ENCODE assay signal across 16 mouse cellular contexts in genomic region chr15:86049510-86049909, GRCm38 (mm10). TPM values are rescaled to one million over a fixed set of nuclear protein-coding genes. Genes with fewer than 3 reads are reported as not detected.
"Had no signal": no experiment of that assay in that cellular context is flagged by ENCODE, and none has a peak within 500 bp of the region (broad histone marks: within the 10 kb centered on the region; RNA-seq: fewer than 3 reads in every experiment).

No protein-coding gene starts in this region.

- H3K9ac ChIP-seq: lung, embryonic 15.5 days; midbrain, embryonic 13.5 days; midbrain, embryonic 15.5 days; neural tube, embryonic 12.5 days; stomach, embryonic 15.5 days had no signal

- H3K4me1 ChIP-seq: lung, embryonic 15.5 days; midbrain, embryonic 13.5 days; neural tube, embryonic 12.5 days; stomach, embryonic 15.5 days had no signal

- H3K4me3 ChIP-seq: lung, embryonic 15.5 days; megakaryocyte, embryonic 14.5 days; midbrain, embryonic 13.5 days; midbrain, embryonic 15.5 days; neural tube, embryonic 12.5 days; stomach, embryonic 15.5 days had no signal

- H3K27me3 ChIP-seq: lung, embryonic 15.5 days; midbrain, embryonic 13.5 days; midbrain, embryonic 15.5 days; neural tube, embryonic 12.5 days; stomach, embryonic 15.5 days had no signal

- DNase-seq: lung, postnatal 14 days; lung, postnatal 36 days; right cerebral cortex, postnatal 14 days; thymus, adult 2 months; thymus, postnatal 25 days; thymus, postnatal 4 days had no signal

- H3K27ac ChIP-seq: lung, embryonic 15.5 days; macrophage; midbrain, embryonic 13.5 days; midbrain, embryonic 15.5 days; neural tube, embryonic 12.5 days; stomach, embryonic 15.5 days; stomach, postnatal 0 days had no signal

- H3K9me3 ChIP-seq: lung, embryonic 15.5 days; megakaryocyte, embryonic 14.5 days; midbrain, embryonic 13.5 days; midbrain, embryonic 15.5 days; neural tube, embryonic 12.5 days; stomach, embryonic 15.5 days had no signal

- ATAC-seq: lung, postnatal 0 days; midbrain, embryonic 13.5 days; midbrain, embryonic 15.5 days had no signal

- H3K36me3 ChIP-seq: lung, embryonic 15.5 days; midbrain, embryonic 13.5 days; midbrain, embryonic 15.5 days; neural tube, embryonic 12.5 days; stomach, embryonic 15.5 days had no signal

- H3K4me2 ChIP-seq: lung, embryonic 15.5 days; midbrain, embryonic 11.5 days; midbrain, embryonic 13.5 days; midbrain, embryonic 15.5 days; neural tube, embryonic 12.5 days; stomach, embryonic 15.5 days had no signal

RNA-seq across cellular contexts. Expression of gene Celsr1, which starts 15.9 kb away (rescaled TPM):
- polyA plus RNA-seq: macrophage had no signal
